In genomic region chr7:126429503-126429898, GRCm38 (mm10) we compare ENCODE assay signal across 8 mouse cellular contexts. TPM values are rescaled to one million over a fixed set of nuclear protein-coding genes. Genes with fewer than 3 reads are reported as not detected.
A peak's percentile ranks its signal among the peaks of the same experiment; 100 is the strongest.
DNase-seq lines count a peak whose midpoint lies in the region; ATAC-seq and TF ChIP-seq lines count a peak whose summit lies in the region.

No protein-coding gene starts in this region.

- no peak for DNase-seq in heart, postnatal 14 days
- DNase-seq in G1E (ENCODE audit: low spot score): no peak
- no peak for DNase-seq in hindbrain, embryonic 11.5 days (ENCODE audit: low spot score)
- DNase-seq in midbrain, embryonic 11.5 days (ENCODE audit: low spot score, missing footprints): no peak
- DNase-seq in frontal cortex, postnatal 10 days (ENCODE audit: low spot score in 2 of 2): no peak
- DNase-seq in cerebellum, adult 9-11 months: no peak
- no peak for DNase-seq in right cerebral cortex, postnatal 36 days (ENCODE audit: low spot score in 2 of 2)

- H3K36me3 ChIP-seq in heart, embryonic 12.5 days: peaks cover 26% of the 10 kb centered on the region
- peaks cover 37% of the 10 kb centered on the region for H3K36me3 ChIP-seq in G1E (replicated peaks)
- H3K36me3 ChIP-seq in hindbrain, embryonic 11.5 days (ENCODE audit: control insufficient read depth, insufficient read depth, low read length): no peaks in the 10 kb centered on the region
- no peaks in the 10 kb centered on the region for H3K36me3 ChIP-seq in midbrain, embryonic 11.5 days (ENCODE audit: control insufficient read depth, insufficient read depth, low read length)

- no peaks in the 10 kb centered on the region for H3K27me3 ChIP-seq in heart, embryonic 12.5 days (replicated peaks)
- peaks cover 4% of the 10 kb centered on the region; the same call in 1 of the 2 replicates for H3K27me3 ChIP-seq in G1E (ENCODE audit: insufficient read depth, low read length)
- no peaks in the 10 kb centered on the region for H3K27me3 ChIP-seq in hindbrain, embryonic 11.5 days (ENCODE audit: control insufficient read depth, insufficient read depth, low read length)
- no peaks in the 10 kb centered on the region for H3K27me3 ChIP-seq in midbrain, embryonic 11.5 days (ENCODE audit: control insufficient read depth, insufficient read depth, low read length)

- peaks cover 18% of the 10 kb centered on the region for H3K4me1 ChIP-seq in heart, embryonic 12.5 days (replicated peaks)
- peaks cover 18% of the 10 kb centered on the region for H3K4me1 ChIP-seq in G1E (ENCODE audit: insufficient read depth, low read depth, low read length)
- H3K4me1 ChIP-seq in hindbrain, embryonic 11.5 days (replicated peaks; ENCODE audit: control insufficient read depth, insufficient read depth, low read length): no peaks in the 10 kb centered on the region
- peaks cover 9% of the 10 kb centered on the region for H3K4me1 ChIP-seq in midbrain, embryonic 11.5 days (ENCODE audit: control insufficient read depth, insufficient read depth, low read length)

- intact Hi-C loops in heart, postnatal 14 days (cut with DNase I): loop anchor here (2.0 kb wide), 1 partner anchor 31 kb away; no protein-coding TSS in a partner anchor

- WGBS in heart, embryonic 12.5 days: 28% methylated on average over 15 of the region's 15 CpGs
- WGBS in hindbrain, embryonic 11.5 days: 27% methylated on average over 15 of the region's 15 CpGs
- WGBS in midbrain, embryonic 11.5 days: 29% methylated on average over 15 of the region's 15 CpGs

- H3K9ac ChIP-seq in heart, embryonic 12.5 days: peak overlapping the region; percentile 86
- H3K9ac ChIP-seq in hindbrain, embryonic 11.5 days (ENCODE audit: low read depth, low read length): peak overlapping the region; percentile 87
- H3K9ac ChIP-seq in midbrain, embryonic 11.5 days (ENCODE audit: low read length): peak overlapping the region; percentile 45

- no peak for TF ChIP-seq CTCF in G1E (IDR thresholded peaks at IDR 0.05; ENCODE audit: low read depth, low read length)

- H3K9me3 ChIP-seq in heart, embryonic 12.5 days (replicated peaks): peaks cover 4% of the 10 kb centered on the region; the same call in 1 of the 2 replicates
- H3K9me3 ChIP-seq in G1E (replicated peaks): peaks cover 18% of the 10 kb centered on the region
- H3K9me3 ChIP-seq in hindbrain, embryonic 11.5 days (ENCODE audit: control insufficient read depth, low read length): no peaks in the 10 kb centered on the region
- H3K9me3 ChIP-seq in midbrain, embryonic 11.5 days (ENCODE audit: control insufficient read depth, low read length): 0 out of 2 replicates have a peak, but pooled peaks cover 3% of the 10 kb centered on the region

- ATAC-seq in heart, embryonic 12.5 days (ENCODE audit: insufficient number of reproducible peaks, low FRiP score): no peak; the same call in 1 of the 2 replicates
- no peak for ATAC-seq in G1E (ENCODE audit: extremely low read depth, insufficient number of reproducible peaks, low FRiP score, poor library complexity, severe bottlenecking)
- peak; percentile 37 for ATAC-seq in hindbrain, embryonic 11.5 days (ENCODE audit: low FRiP score)
- peak; percentile 51 for ATAC-seq in midbrain, embryonic 11.5 days (ENCODE audit: low FRiP score)

- peak overlapping the region; percentile 84 for H3K4me2 ChIP-seq in heart, embryonic 12.5 days
- H3K4me2 ChIP-seq in hindbrain, embryonic 11.5 days (replicated peaks; ENCODE audit: low read depth, low read length): peak overlapping the region; percentile 75
- H3K4me2 ChIP-seq in midbrain, embryonic 11.5 days: peak overlapping the region; percentile 84

- H3K4me3 ChIP-seq in heart, embryonic 12.5 days: peak overlapping the region; percentile 76
- peak overlapping the region; percentile 83 for H3K4me3 ChIP-seq in G1E (ENCODE audit: low read depth, low read length)
- peak overlapping the region; percentile 74 for H3K4me3 ChIP-seq in hindbrain, embryonic 11.5 days (ENCODE audit: low read depth, low read length)
- peak overlapping the region; percentile 61 for H3K4me3 ChIP-seq in midbrain, embryonic 11.5 days (ENCODE audit: low read depth, low read length)

- H3K27ac ChIP-seq in heart, embryonic 12.5 days (ENCODE audit: poor library complexity, severe bottlenecking): peak overlapping the region; percentile 89
- no peak overlapping the region for H3K27ac ChIP-seq in hindbrain, embryonic 11.5 days (ENCODE audit: low read depth, low read length)
- no peak overlapping the region for H3K27ac ChIP-seq in midbrain, embryonic 11.5 days (ENCODE audit: low read depth, low read length)

RNA-seq across cellular contexts. Expression of gene Rabep2, which starts 0.9 kb away (rescaled TPM):
- 23.3 and 23.9 TPM in 2 replicates for polyA plus RNA-seq in heart, embryonic 12.5 days (2016; fragmentation: Nextera tagmentation; extraction: Ambion mirVana)
- total RNA-seq in heart, postnatal 14 days (2021): 1 to 10 TPM; 7.7 TPM
- 1.7 and 2.9 TPM in 2 replicates for total RNA-seq in G1E (2014; fragmentation: Nextera tagmentation)
- total RNA-seq in G1E (2017): 16.0 and 16.1 TPM in 2 replicates
- polyA plus RNA-seq in G1E (2012): 21.7 and 28.3 TPM in 2 replicates
- polyA plus RNA-seq in hindbrain, embryonic 11.5 days (2014; fragmentation: Nextera tagmentation; extraction: Ambion mirVana): 19.5 and 20.2 TPM in 2 replicates
- polyA plus RNA-seq in midbrain, embryonic 11.5 days (2014; fragmentation: Nextera tagmentation; extraction: Ambion mirVana): 17.9 and 18.0 TPM in 2 replicates

RNA-seq across cellular contexts. Expression of gene Cd19, which starts 14.8 kb away (rescaled TPM):
- not detected in 2 replicates for polyA plus RNA-seq in heart, embryonic 12.5 days (2016; fragmentation: Nextera tagmentation; extraction: Ambion mirVana)
- total RNA-seq in heart, postnatal 14 days (2021): under 1 TPM; 0.53 to 0.56 TPM
- total RNA-seq in G1E (2014; fragmentation: Nextera tagmentation) (not detected in 2 replicates), G1E (2017) (not detected in 2 replicates)
- not detected in 2 replicates for polyA plus RNA-seq in G1E (2012)
- not detected in 2 replicates for polyA plus RNA-seq in hindbrain, embryonic 11.5 days (2014; fragmentation: Nextera tagmentation; extraction: Ambion mirVana)
- polyA plus RNA-seq in midbrain, embryonic 11.5 days (2014; fragmentation: Nextera tagmentation; extraction: Ambion mirVana): not detected in 2 replicates

RNA-seq across cellular contexts. Expression of gene Nfatc2ip, which starts 33.0 kb away (rescaled TPM):
- polyA plus RNA-seq in heart, embryonic 12.5 days (2016; fragmentation: Nextera tagmentation; extraction: Ambion mirVana): 1.7 and 2.2 TPM in 2 replicates
- total RNA-seq in heart, postnatal 14 days (2021): 1 to 10 TPM; 5.4 to 7.1 TPM
- total RNA-seq in G1E (2014; fragmentation: Nextera tagmentation): 16.4 and 22.0 TPM in 2 replicates
- 13.2 and 16.8 TPM in 2 replicates for total RNA-seq in G1E (2017)
- 5.0 and 5.9 TPM in 2 replicates for polyA plus RNA-seq in G1E (2012)
- 4.8 and 5.2 TPM in 2 replicates for polyA plus RNA-seq in hindbrain, embryonic 11.5 days (2014; fragmentation: Nextera tagmentation; extraction: Ambion mirVana)
- 4.8 and 4.9 TPM in 2 replicates for polyA plus RNA-seq in midbrain, embryonic 11.5 days (2014; fragmentation: Nextera tagmentation; extraction: Ambion mirVana)

RNA-seq across cellular contexts. Expression of gene Atp2a1, which starts 33.4 kb away (rescaled TPM):
- 1.7 and 3.2 TPM in 2 replicates for polyA plus RNA-seq in heart, embryonic 12.5 days (2016; fragmentation: Nextera tagmentation; extraction: Ambion mirVana)
- total RNA-seq in heart, postnatal 14 days (2021): under 1 TPM; 0.48 to 0.49 TPM
- total RNA-seq in G1E (2014; fragmentation: Nextera tagmentation) (0.29 TPM in 1 of 2 replicates, not detected in the other), G1E (2017) (not detected in 2 replicates)
- 0.02 TPM in 1 of 2 replicates, not detected in the other for polyA plus RNA-seq in G1E (2012)
- polyA plus RNA-seq in hindbrain, embryonic 11.5 days (2014; fragmentation: Nextera tagmentation; extraction: Ambion mirVana): 2.7 and 3.0 TPM in 2 replicates
- polyA plus RNA-seq in midbrain, embryonic 11.5 days (2014; fragmentation: Nextera tagmentation; extraction: Ambion mirVana): 0.29 and 0.38 TPM in 2 replicates

RNA-seq across cellular contexts. Expression of gene Sh2b1, which starts 45.7 kb away (rescaled TPM):
- polyA plus RNA-seq in heart, embryonic 12.5 days (2016; fragmentation: Nextera tagmentation; extraction: Ambion mirVana): 43.2 and 45.1 TPM in 2 replicates
- total RNA-seq in heart, postnatal 14 days (2021): 10 to 100 TPM; 44.3 to 44.8 TPM
- total RNA-seq in G1E (2014; fragmentation: Nextera tagmentation) (24.0 and 24.6 TPM in 2 replicates), G1E (2017) (8.3 and 8.9 TPM in 2 replicates)
- polyA plus RNA-seq in G1E (2012): 55.6 and 61.5 TPM in 2 replicates
- 38.0 and 41.0 TPM in 2 replicates for polyA plus RNA-seq in hindbrain, embryonic 11.5 days (2014; fragmentation: Nextera tagmentation; extraction: Ambion mirVana)
- polyA plus RNA-seq in midbrain, embryonic 11.5 days (2014; fragmentation: Nextera tagmentation; extraction: Ambion mirVana): 38.1 and 44.6 TPM in 2 replicates

Comparison
In these comparisons a context has a peak if more than half of its experiments do, and no peak if none do; other contexts are left out.
1. ATAC-seq: peak in hindbrain, embryonic 11.5 days (single experiment) and midbrain, embryonic 11.5 days (single experiment); none in heart, embryonic 12.5 days (single experiment) and G1E (single experiment).
2. Peak in every context shown above with its lines, with median percentiles within 50 percentile points of each other: H3K4me2 ChIP-seq, H3K4me3 ChIP-seq and H3K9ac ChIP-seq.